Comparison of ENCODE assay signal across 34 mouse cellular contexts in the genomic region with DNA sequence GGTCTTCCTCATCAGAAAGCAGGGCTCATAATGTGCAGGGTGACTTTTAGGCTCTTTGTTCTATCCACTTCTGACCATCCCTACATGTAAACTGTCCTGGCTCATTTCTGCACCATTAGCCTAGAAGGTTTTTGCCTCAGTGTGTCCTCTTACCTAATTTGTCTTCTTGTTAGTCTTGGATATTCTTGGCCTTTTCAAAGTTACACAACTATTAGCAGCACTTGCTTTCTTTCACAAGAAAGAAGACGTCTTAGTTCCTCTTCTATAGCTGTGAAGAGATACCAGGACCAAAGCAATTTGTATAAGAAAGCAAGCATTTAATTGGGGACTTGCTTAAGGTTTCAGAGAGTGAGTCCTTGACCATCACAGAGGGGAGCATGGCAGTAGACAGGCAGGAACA. TPM values are rescaled to one million over a fixed set of nuclear protein-coding genes. Genes with fewer than 3 reads are reported as not detected.
"Had no signal": no experiment of that assay in that cellular context is flagged by ENCODE, and none has a peak within 500 bp of the region (broad histone marks: within the 10 kb centered on the region; RNA-seq: fewer than 3 reads in every experiment).

No protein-coding gene starts in this region.

- H3K4me1 ChIP-seq: heart, embryonic 15.5 days; hindbrain, embryonic 13.5 days; hindbrain, embryonic 15.5 days; kidney, embryonic 15.5 days; limb, embryonic 13.5 days; limb, embryonic 15.5 days had no signal

- H3K27me3 ChIP-seq: heart, embryonic 13.5 days; heart, embryonic 15.5 days; hindbrain, embryonic 13.5 days; hindbrain, embryonic 15.5 days; kidney, embryonic 15.5 days; limb, embryonic 13.5 days; limb, embryonic 15.5 days had no signal

- ATAC-seq: hindbrain, postnatal 0 days; intestine, embryonic 16.5 days had no signal

- DNase-seq: gastrocnemius, postnatal 14 days; gastrocnemius, postnatal 36 days; heart, adult 18-20 months; heart, postnatal 14 days; heart, postnatal 36 days; kidney, adult 11 months; kidney, adult 2 months; kidney, adult 9 months; kidney, postnatal 14 days; kidney, postnatal 36 days; layer of hippocampus, adult 9-11 months; layer of hippocampus, postnatal 36 days; left cerebral cortex, postnatal 4 days had no signal

- H3K27ac ChIP-seq: heart, embryonic 13.5 days; heart, embryonic 15.5 days; hindbrain, embryonic 13.5 days; hindbrain, embryonic 15.5 days; hindbrain, postnatal 0 days; kidney, embryonic 15.5 days; kidney, postnatal 0 days; limb, embryonic 13.5 days; limb, embryonic 15.5 days had no signal

- H3K36me3 ChIP-seq: heart, embryonic 13.5 days; heart, embryonic 15.5 days; hindbrain, embryonic 13.5 days; hindbrain, embryonic 15.5 days; kidney, embryonic 15.5 days; limb, embryonic 13.5 days; limb, embryonic 15.5 days had no signal

- H3K4me3 ChIP-seq: heart, embryonic 13.5 days; heart, embryonic 15.5 days; hindbrain, embryonic 13.5 days; hindbrain, embryonic 15.5 days; kidney, embryonic 15.5 days; limb, embryonic 13.5 days; limb, embryonic 15.5 days had no signal

RNA-seq across cellular contexts. Expression of gene Serpinb1a, which starts 22.9 kb away (rescaled TPM):
- polyA plus RNA-seq: hindbrain, embryonic 11.5 days had no signal

RNA-seq across cellular contexts. Expression of gene Serpinb1c, which starts 24.1 kb away (rescaled TPM):
- total RNA-seq: hematopoietic stem cell, adult 5-6 weeks; hindbrain, postnatal 0 days; layer of hippocampus, adult 18-20 months; left cerebral cortex, adult 18-20 months; left cerebral cortex, adult 8-10 months; left cerebral cortex, postnatal 10 days; left cerebral cortex, postnatal 25 days; left cerebral cortex, postnatal 4 days had no signal
- polyA plus RNA-seq: gonadal fat pad, adult 2 months; hindbrain, embryonic 11.5 days; hindbrain, embryonic 13.5 days; hindbrain, embryonic 15.5 days; hindbrain, postnatal 0 days; intestine, embryonic 14.5 days; intestine, embryonic 16.5 days; kidney, embryonic 15.5 days; kidney, postnatal 0 days; large intestine, adult 2 months; limb, embryonic 11.5 days; limb, embryonic 13.5 days; limb, embryonic 15.5 days had no signal
